Mouse (Mus musculus) cerebellum, postnatal 14 days (tissue): ENCODE measurements around the gene Ipcef1.
A peak's percentile ranks its signal among the peaks of the same experiment; 100 is the strongest.
"Not testable (repeated sequence)": the region's sequence is repeated elsewhere in the genome, so short reads cannot be mapped to it uniquely, and the experiment has no call there.

Experiments
- DNase-seq, 2 experiments: peaks; one replicate each; pipeline ENCODE4 v3.0.0; 2021; ENCODE audit warnings: mixed read lengths in 2 of 2

The Ipcef1 gene

GRCm38 (mm10) chr10:6882041-6882440, 170.2 kb downstream of the Ipcef1 start:
- not testable (repeated sequence) for DNase-seq

- DNase-seq: no peak
These were observed 173.9 kb downstream of the Ipcef1 start for GRCm38 (mm10) chr10:6878276-6878881.

GRCm38 (mm10) chr10:6873917-6874316, 178.4 kb downstream of the Ipcef1 start:
- DNase-seq: no peak

- no peak for DNase-seq
These were observed 180.7 kb downstream of the Ipcef1 start for GRCm38 (mm10) chr10:6871418-6872072.

GRCm38 (mm10) chr10:6855812-6856211, 196.5 kb downstream of the Ipcef1 start:
- DNase-seq: no peak

GRCm38 (mm10) chr10:6848834-6849233, 203.4 kb downstream of the Ipcef1 start:
- no peak for DNase-seq

GRCm38 (mm10) chr10:6848162-6848754, 204.0 kb downstream of the Ipcef1 start:
- DNase-seq: peak; percentile 17 to 27

- DNase-seq: peak in 1 of 2 experiments; percentile 8
These were observed 206.0 kb downstream of the Ipcef1 start for GRCm38 (mm10) chr10:6846283-6846682.

- no peak for DNase-seq
These were observed 210.1 kb downstream of the Ipcef1 start for GRCm38 (mm10) chr10:6842225-6842624.
